Mouse (Mus musculus) forebrain, postnatal 0 days (tissue): Measurements from ENCODE around the gene Hoxb9. TPM values are rescaled to one million over a fixed set of nuclear protein-coding genes. Genes with fewer than 3 reads are reported as not detected.

Experiments
- ATAC-seq: fragments of 200-750 bp; cut with Nextera tagmentation; 2 replicates; pipeline ENCODE4 v1.8.0; 2017; ENCODE audit warnings: mild to moderate bottlenecking, moderate library complexity
- DNase-seq: peaks from one replicate; pipeline ENCODE4 v3.0.0-alpha.2; 2015
- H3K27ac ChIP-seq: fragments of 300-500 bp; sonication (generic); 2 replicates; pipeline ENCODE4 v1.5.1; 2014; ENCODE audit warnings: low read depth, mild to moderate bottlenecking, antibody characterized with exemption, low read length, moderate library complexity, mixed read lengths
- H3K27me3 ChIP-seq: fragments of 300-500 bp; sonication (generic); 2 replicates; pipeline ENCODE4 v1.6.1; 2014; ENCODE audit warnings: mild to moderate bottlenecking, low read length, mixed read lengths; ENCODE audit not compliant: insufficient read depth
- H3K36me3 ChIP-seq: fragments of 300-500 bp; sonication (generic); 2 replicates; pipeline ENCODE4 v1.6.1; 2014; ENCODE audit warnings: mild to moderate bottlenecking, moderate library complexity; ENCODE audit not compliant: insufficient read depth
- H3K4me1 ChIP-seq: fragments of 300-500 bp; sonication (generic); 2 replicates; pipeline ENCODE4 v1.6.1; 2014; ENCODE audit warnings: antibody characterized with exemption; ENCODE audit not compliant: insufficient read depth
- H3K4me2 ChIP-seq: fragments of 300-500 bp; sonication (generic); 2 replicates; pipeline ENCODE4 v1.6.1; 2014; ENCODE audit warnings: low read depth, mild to moderate bottlenecking, moderate library complexity
- H3K4me3 ChIP-seq: fragments of 300-500 bp; sonication (generic); 2 replicates; pipeline ENCODE4 v1.5.1; 2014; ENCODE audit warnings: low read depth, low read length, mixed read lengths
- H3K9ac ChIP-seq: fragments of 300-500 bp; sonication (generic); 2 replicates; pipeline ENCODE4 v1.6.1; 2014; ENCODE audit warnings: mild to moderate bottlenecking
- H3K9me3 ChIP-seq: fragments of 300-500 bp; sonication (generic); 2 replicates; pipeline ENCODE4 v1.6.1; 2016; ENCODE audit warnings: low read length
- CTCF ChIP-seq: sonication (generic); IDR thresholded peaks from 2 replicates; pipeline ENCODE4 v1.5.1; 2016; ENCODE audit warnings: antibody characterized with exemption, control low read depth, low read depth
- WGBS: fragments of 180-500 bp; shearing (Covaris S2); extraction: QIAGEN DNeasy Blood & Tissue Kit; methylation state at CpG from one replicate; pipeline ENCODE4 v1.1.7; 2014; 5-methylcytosine and 5-hydroxymethylcytosine counted together
- polyA plus RNA-seq: library from polyadenylated mRNA; unstranded; fragments of >200 nt; fragmentation: Nextera tagmentation; extraction: Ambion mirVana; gene quantifications from 2 replicates; pipeline ENCODE4 v1.2.1, GENCODE M21; 2015
- total RNA-seq: library from RNA; depleted of rRNA; stranded (reverse); fragments of >200 nt; gene quantifications from 2 replicates; pipeline ENCODE4 v1.2.3, GENCODE M21; 2014

Hoxb9 gene
- total and polyA plus RNA-seq, 2 experiments from 2014 or later: not detected

- DNase-seq (peak; percentile 21), ATAC-seq (no peak)
- no peaks in the 10 kb centered on the region for H3K36me3 ChIP-seq
- H3K27me3 ChIP-seq: peaks cover 96% of the 10 kb centered on the region
- H3K4me3 ChIP-seq: no peak within 1 kb of the TSS
- TF ChIP-seq CTCF: no peak
- H3K4me2 ChIP-seq: no peak within 1 kb of the TSS
- no peaks in the 10 kb centered on the region for H3K9me3 ChIP-seq
- H3K9ac ChIP-seq: no peak within 1 kb of the TSS
- 2% methylated on average over 43 of the region's 43 CpGs for WGBS
- no peaks in the 10 kb centered on the region for H3K4me1 ChIP-seq
- no peak within 1 kb of the TSS for H3K27ac ChIP-seq
Measured at GRCm38 (mm10) chr11:96285771-96286738, 14.8 kb downstream of the Hoxb9 start, which contains the start of gene Hoxb7. Hoxb7 (plus strand) TSS chr11:96286623.

DNA sequence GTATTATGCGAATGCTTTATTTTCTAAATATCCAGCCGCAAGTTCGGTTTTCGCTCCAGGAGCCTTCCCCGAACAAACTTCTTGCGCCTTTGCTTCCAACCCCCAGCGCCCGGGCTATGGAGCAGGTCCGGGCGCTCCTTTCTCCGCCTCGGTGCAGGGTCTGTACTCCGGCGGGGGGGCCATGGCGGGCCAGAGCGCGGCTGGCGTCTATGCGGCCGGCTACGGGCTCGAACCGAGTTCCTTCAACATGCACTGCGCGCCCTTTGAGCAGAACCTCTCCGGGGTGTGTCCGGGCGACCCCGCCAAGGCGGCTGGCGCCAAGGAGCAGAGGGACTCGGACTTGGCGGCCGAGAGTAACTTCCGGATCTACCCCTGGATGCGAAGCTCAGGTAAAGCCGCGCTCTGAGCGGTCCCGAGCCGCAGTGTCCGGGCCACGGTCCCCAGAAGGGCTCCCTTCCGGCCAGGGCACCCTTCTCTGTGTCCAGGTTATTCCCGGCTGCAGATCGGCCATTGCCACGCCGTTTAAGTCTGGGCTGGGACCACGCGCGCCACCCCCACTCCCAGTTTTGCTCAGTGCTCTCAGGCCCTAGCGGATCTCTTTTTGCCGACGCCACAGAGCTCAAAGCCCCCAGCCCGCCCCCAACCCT is 15.6 kb downstream of the Hoxb9 start:
- WGBS: 4% methylated on average over 55 of the region's 55 CpGs
- H3K4me1 ChIP-seq: no peaks in the 10 kb centered on the region
- no peak for DNase-seq
- no peak overlapping the region for H3K4me3 ChIP-seq
- no peaks in the 10 kb centered on the region for H3K36me3 ChIP-seq
- H3K4me2 ChIP-seq: no peak overlapping the region
- TF ChIP-seq CTCF: no peak
- no peaks in the 10 kb centered on the region for H3K9me3 ChIP-seq
- no peak for ATAC-seq
- no peak overlapping the region for H3K27ac ChIP-seq
- peaks cover 93% of the 10 kb centered on the region for H3K27me3 ChIP-seq
- H3K9ac ChIP-seq: no peak overlapping the region

GRCm38 (mm10) chr11:96287411-96287810 is 16.2 kb downstream of the Hoxb9 start:
- DNase-seq (no peak), ATAC-seq (no peak)
- Histone ChIP-seq H3K9ac (no peak overlapping the region), H3K27me3 (peaks cover 93% of the 10 kb centered on the region), H3K27ac (no peak overlapping the region), H3K36me3 (no peaks in the 10 kb centered on the region), H3K4me3 (no peak overlapping the region), H3K4me1 (no peaks in the 10 kb centered on the region), H3K9me3 (no peaks in the 10 kb centered on the region), H3K4me2 (no peak overlapping the region)
- TF ChIP-seq CTCF: no peak
- under 1% methylated on average over 9 of the region's 9 CpGs for WGBS

DNA sequence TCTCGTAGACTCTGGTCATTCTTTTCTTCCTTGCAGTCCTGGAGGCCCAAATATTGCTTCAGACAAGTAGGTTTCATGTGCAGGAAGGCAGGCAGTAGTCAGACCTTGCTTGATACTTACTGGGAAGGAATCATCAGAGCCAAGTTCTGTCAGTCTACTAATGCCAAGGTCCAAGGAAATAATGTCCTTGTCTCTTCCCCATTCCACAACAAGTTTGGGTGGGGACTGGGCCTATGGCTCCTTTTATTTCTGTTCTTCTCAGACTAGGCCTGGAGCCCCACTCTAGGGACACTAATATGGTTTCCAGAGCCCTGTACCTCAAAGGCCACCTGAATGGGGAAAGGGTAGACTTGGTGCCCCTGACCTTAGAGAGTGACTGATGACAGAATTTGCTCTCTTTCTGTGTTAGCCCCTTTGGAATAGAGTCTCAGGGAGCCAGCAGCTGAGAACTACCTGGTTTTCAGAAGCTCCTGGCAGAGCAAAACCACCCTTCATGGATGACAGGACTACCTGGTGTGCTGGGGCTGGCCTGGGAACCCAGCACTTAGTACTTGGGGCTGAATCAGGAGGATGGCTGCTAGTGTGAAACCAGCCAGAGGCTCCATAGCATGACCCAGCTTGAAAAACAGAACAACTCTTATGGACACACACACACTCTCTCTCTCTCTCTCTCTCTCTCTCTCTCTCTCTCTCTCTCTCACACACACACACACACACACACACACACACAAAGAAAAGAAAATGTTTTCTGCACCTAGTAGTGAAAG is 17.4 kb downstream of the Hoxb9 start:
- H3K4me3 ChIP-seq: no peak overlapping the region
- no peaks in the 10 kb centered on the region for H3K36me3 ChIP-seq
- H3K9ac ChIP-seq: no peak overlapping the region
- no peak overlapping the region for H3K4me2 ChIP-seq
- H3K27ac ChIP-seq: no peak overlapping the region
- 7% methylated on average over 1 of the region's 1 CpGs for WGBS
- TF ChIP-seq CTCF: no peak
- ATAC-seq (no peak), DNase-seq (no peak)
- no peaks in the 10 kb centered on the region for H3K9me3 ChIP-seq
- no peaks in the 10 kb centered on the region for H3K4me1 ChIP-seq
- peaks cover 93% of the 10 kb centered on the region for H3K27me3 ChIP-seq

- Histone ChIP-seq H3K4me3 (no peak overlapping the region), H3K9ac (no peak overlapping the region), H3K27ac (no peak overlapping the region), H3K36me3 (no peaks in the 10 kb centered on the region), H3K4me2 (no peak overlapping the region), H3K27me3 (peaks cover 94% of the 10 kb centered on the region), H3K4me1 (no peaks in the 10 kb centered on the region), H3K9me3 (no peaks in the 10 kb centered on the region)
- TF ChIP-seq CTCF: no peak
- 1% methylated on average over 21 of the region's 21 CpGs for WGBS
- ATAC-seq (no peak), DNase-seq (no peak)
Measured at GRCm38 (mm10) chr11:96289293-96289692, 18.0 kb downstream of the Hoxb9 start.

GRCm38 (mm10) chr11:96289837-96290236 is 18.6 kb downstream of the Hoxb9 start:
- peaks cover 94% of the 10 kb centered on the region for H3K27me3 ChIP-seq
- no peak overlapping the region for H3K9ac ChIP-seq
- DNase-seq: no peak
- H3K9me3 ChIP-seq: no peaks in the 10 kb centered on the region
- H3K36me3 ChIP-seq: no peaks in the 10 kb centered on the region
- no peaks in the 10 kb centered on the region for H3K4me1 ChIP-seq
- H3K4me3 ChIP-seq: no peak overlapping the region
- TF ChIP-seq CTCF: no peak
- no peak overlapping the region for H3K4me2 ChIP-seq
- H3K27ac ChIP-seq: no peak overlapping the region
- no peak for ATAC-seq
- 9% methylated on average over 6 of the region's 6 CpGs for WGBS
